Mouse (Mus musculus): ENCODE data around the gene Kmt2c.

- TF ChIP-seq CTCF (IDR thresholded peaks at IDR 0.05; ENCODE audit: low read depth), result no peak
- no peak for TF ChIP-seq EP300 (optimal IDR thresholded peaks at IDR 0.05)
Observed at GRCm38 (mm10) chr5:25521461-25521860, 22.9 kb upstream of the Kmt2c start.

Measured in stomach, postnatal 0 days (tissue).